Mouse (Mus musculus): ENCODE results near the gene Gm17509.

The Gm17509 gene

DNA sequence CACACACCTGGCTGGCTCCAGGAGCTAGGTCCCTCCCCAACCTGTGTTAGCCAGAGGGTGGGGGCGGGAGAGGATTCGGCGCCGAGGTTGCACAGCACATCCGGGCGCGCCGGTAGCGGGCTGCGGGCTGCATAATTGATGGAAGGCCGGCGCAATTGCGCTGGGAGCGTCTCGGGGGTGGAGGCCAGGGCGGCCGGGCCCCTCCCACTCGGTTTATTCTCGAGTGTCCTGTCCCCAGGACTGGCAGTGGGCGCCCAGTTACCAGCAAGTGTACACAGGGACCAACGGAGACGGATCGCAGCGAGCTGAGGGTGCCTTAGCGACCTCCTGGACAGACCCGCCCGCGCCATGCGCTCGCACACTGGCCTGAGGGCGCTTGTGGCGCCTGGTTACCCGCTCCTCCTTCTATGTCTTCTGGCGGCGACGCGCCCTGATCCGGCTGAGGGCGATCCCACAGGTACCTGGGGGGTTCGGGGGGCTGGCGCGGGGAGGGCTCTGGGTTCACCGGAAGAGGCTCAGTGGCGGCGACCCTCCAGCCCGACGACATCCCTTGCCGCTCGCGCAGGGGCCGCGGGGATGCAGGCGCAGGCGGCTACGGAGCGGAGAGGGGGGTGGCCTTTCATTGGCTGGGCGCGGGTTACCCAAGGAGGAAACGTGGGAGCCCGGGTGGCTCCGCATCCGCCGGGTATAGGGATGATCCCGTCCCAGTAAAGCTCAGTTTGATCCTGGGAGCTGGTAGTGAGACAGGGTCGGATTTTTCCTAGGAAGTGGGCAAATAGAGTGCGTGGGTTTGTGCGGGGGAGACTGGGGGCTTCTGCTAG is at the start of gene Gm17509:
Gm17509 (minus strand) TSS at position 575 of the 821 bp plus-strand sequence.
- peak; percentile 87 for DNase-seq (ENCODE audit: low read depth)

GRCm38 (mm10) chr13:117267963-117268362 is 47.1 kb upstream of the Gm17509 start:
- no peak for DNase-seq (ENCODE audit: low read depth)

GRCm38 (mm10) chr13:117266156-117266555 is 45.3 kb upstream of the Gm17509 start:
- DNase-seq (ENCODE audit: low read depth): no peak

GRCm38 (mm10) chr13:117260704-117261103 is 39.8 kb upstream of the Gm17509 start:
- peak; percentile 82 for DNase-seq (ENCODE audit: low read depth)

DNA sequence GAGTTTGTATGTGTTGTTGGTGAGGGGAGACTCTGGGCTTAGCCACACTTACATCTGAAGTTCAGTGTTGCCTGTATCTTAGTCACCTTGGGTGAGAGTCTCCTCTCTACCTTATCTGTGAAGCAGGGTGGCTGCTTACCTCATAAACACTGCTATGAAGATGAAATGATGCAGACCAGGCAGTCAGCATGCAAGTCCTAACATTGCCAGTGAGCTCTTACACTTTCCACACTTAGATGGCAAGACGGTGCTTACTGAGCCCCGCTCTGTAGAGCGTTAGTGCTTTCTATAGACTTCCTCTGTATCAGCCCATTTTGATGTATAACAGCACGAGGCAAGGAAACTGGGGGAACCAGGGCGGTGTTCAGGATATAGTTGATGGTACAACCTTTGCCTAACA is 21.7 kb upstream of the Gm17509 start:
- peak; percentile 58 for DNase-seq (ENCODE audit: low read depth)

DNA sequence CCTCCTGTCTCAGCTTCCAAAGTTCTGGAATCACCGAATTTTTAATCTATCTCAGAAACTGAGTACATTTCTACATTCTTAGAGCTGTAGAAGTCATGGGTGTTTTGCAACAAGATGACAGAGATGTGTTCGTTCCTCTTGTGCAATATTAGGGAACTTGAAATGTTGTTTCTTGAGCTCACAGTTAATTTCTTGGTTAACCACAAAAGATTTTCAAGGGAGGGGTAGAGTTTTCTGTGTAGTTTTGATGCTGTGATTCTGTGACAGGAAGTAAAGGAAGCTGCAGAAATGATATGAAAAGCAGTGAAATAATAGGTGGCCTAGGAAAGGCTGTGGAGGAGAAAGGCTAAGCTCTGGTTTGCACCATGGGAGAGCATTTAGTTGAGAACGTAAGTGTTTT is 21.2 kb upstream of the Gm17509 start:
- peak; percentile 72 for DNase-seq (ENCODE audit: low read depth)

GRCm38 (mm10) chr13:117237111-117237510 is 16.2 kb upstream of the Gm17509 start:
- DNase-seq (ENCODE audit: low read depth): no peak

GRCm38 (mm10) chr13:117235530-117236212 is 14.8 kb upstream of the Gm17509 start:
- no peak for DNase-seq (ENCODE audit: low read depth)

- DNase-seq (ENCODE audit: low read depth): no peak
Observed at GRCm38 (mm10) chr13:117234486-117234885, 13.6 kb upstream of the Gm17509 start.

- no peak for DNase-seq (ENCODE audit: low read depth)
Observed at GRCm38 (mm10) chr13:117233808-117234207, 12.9 kb upstream of the Gm17509 start.

DNA sequence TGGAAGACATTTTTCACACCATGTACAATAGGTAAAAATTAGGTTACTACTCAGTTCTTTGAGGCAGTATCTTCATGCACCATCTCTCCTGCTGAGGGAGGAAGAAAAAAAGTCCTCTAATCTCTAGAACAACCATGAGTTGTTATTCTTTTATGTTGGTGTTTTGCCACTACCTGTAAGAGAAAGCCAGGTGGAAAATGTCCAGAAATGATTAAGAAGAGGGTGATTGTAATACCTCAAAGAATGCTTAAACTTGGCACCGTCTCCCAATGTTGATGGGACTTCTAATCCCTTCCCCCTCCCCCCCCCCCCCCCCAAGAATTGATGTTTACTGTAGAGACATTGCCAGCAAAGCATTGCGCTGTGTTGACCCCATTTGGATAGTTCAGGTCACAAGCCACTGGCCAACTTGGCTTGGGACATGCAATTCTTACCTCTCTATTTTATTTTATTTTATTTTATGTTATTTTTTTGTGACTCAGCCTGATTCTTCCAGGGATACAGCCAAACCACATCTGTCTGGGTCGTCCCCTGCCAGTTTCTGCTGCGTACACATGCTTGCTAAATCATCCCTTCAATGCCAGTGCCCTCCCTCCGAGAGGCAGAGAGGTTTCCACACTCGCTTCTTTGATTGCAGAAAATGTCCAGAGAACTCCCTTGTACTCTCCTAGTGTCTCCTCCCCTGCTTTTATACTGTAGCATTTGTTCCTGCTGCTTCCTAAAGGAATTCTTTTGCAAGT is 9.7 kb upstream of the Gm17509 start:
- no peak for DNase-seq (ENCODE audit: low read depth)

GRCm38 (mm10) chr13:117225561-117225960 is 4.7 kb upstream of the Gm17509 start:
- no peak for DNase-seq (ENCODE audit: low read depth)

- DNase-seq (ENCODE audit: low read depth): no peak
Observed at GRCm38 (mm10) chr13:117224901-117225300, 4.0 kb upstream of the Gm17509 start.

DNA sequence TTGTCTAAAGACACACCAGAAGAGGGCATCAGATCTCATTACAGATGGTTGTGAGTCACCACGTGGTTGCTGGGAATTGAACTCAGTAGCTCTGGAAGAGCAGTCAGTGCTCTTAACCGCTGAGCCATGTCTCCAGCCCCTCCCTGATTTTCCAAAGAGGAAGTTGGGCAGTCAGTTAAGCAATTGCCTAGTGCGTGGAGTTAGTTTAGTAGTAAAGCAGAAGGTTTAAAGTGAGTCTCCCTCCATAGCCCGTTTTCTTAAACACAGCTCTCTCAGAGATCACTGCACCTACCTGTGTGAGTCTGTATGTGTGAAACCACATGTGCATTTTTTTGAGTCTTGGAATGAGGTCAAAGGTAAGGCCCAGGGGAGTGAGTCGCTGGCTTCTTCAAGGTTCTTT is 2.2 kb upstream of the Gm17509 start:
- DNase-seq (ENCODE audit: low read depth): no peak

DNA sequence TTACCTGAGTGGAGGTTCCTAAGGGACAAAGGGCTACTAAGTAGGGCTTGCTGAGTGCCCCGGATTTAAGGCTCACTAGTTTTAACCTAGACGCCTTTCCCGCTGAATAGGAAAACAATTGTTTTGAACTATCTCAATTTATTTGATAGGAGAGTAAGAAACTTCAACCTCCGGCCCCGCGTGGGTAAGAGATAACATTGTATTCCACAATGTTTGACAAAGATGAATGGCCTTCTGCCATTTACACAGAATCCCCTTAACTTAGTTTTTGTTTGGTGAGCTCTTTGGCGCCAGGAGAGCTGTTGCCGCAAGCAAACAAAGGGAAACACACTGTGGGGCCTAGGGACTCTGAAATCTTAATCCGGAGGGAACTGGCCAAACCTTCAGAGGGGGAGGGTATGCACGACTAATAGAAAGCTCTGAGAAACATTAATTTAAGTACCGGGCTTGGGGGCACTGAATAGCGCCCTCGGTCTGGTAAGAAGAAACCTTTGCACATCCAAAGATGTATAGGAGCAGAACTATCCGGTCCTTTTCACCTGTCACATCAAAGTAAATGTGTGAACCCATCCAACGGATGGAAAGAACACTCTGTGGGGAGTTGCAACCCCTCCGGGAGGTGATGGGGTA is 889 bp downstream of the Gm17509 start:
- no peak for DNase-seq (ENCODE audit: low read depth)

DNA sequence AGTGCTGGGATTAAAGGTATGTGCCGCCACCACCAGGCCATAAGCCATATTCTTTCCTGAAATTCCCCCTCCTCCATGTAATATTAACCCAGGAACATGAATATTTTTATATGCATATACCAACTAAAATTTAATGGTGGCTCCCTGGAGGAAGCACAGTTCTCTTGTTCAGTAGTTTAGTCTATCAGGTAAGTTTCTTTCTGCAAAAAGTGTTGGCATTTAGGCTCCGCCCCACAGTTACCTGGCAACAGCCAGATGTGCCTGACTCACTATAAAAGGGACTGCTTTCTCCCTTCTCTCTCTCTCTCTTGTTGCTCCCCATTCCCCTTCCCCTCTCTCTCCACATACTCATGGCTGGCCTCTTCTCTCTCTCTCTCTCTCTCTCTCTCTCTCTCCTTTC is 2.8 kb downstream of the Gm17509 start:
- DNase-seq (ENCODE audit: low read depth): peak; percentile 81

DNA sequence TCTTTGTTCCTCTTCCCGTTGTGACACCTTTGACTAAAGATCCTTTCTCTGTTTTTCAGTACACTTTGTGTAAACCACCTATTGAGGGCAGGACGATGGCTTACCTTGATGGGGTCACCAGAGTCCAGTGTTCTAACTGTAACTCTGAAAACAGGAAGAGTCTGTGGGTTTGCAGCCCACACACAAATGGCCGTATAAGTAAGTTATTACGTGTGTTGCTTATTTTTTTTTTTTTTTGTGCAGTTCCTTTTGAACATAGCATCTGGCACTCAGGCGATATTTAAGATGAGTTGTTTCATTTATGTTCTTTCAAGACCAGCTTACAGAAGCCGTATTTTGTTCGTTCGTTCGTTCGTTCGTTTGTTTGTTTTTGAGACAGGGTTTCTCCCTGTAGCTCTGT is 3.3 kb downstream of the Gm17509 start:
- DNase-seq (ENCODE audit: low read depth): peak; percentile 83

DNA sequence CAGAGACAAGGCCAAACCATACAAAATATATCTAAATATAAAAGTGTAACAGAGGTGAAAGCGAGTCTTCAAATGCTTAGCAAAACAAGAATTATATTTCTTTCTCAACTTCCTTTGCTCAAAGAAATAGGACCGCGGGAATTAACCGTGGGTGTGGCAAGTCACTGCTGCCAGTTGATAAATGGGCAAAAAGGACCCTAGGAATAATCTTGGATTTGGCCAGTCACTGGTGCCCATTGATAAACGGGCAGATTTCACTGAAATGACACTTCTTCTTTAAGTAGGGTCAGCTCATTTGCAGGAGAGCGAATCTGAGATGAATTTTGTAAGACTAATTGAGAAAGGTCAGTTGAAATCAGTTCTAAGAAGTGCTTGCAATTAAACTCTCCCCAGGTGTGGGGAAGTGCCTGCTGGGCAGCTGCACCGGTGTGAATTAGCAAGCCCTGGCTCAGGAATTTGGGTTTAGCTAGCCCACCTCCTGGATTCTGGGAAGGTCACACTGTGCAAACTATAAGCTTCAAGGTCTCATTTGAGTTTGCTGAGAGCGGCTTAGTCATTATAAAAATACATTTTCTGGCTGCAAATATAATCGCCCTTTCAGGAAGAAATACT is 4.0 kb downstream of the Gm17509 start:
- no peak for DNase-seq (ENCODE audit: low read depth)

GRCm38 (mm10) chr13:117216126-117216525 is 4.7 kb downstream of the Gm17509 start:
- DNase-seq (ENCODE audit: low read depth): peak; percentile 96

GRCm38 (mm10) chr13:117215481-117215880 is 5.4 kb downstream of the Gm17509 start:
- peak; percentile 79 for DNase-seq (ENCODE audit: low read depth)

DNA sequence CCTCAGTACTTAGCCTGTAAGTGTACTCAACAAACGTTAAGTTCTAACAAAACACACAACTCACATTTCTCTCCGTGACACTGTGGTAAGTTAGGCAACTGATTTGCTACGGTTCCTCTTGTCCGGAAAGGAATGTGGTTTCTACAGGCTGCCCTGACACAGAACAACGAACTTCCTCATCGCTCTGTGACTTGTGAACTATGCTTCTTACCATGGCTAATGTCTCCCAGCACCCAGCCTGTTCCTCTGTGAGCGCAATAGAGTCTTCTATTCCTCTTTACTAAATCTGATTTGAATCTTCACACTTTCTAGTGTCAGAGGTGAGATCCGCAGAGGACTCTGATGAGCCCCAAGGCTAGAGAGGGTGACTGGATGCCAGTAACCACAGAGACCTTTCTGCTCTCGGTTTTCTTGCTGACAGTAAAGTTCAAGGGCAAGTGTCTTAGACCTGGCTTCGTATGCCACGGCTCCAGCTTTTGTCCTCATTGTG is 9.4 kb downstream of the Gm17509 start:
- peak; percentile 85 for DNase-seq (ENCODE audit: low read depth)

DNA sequence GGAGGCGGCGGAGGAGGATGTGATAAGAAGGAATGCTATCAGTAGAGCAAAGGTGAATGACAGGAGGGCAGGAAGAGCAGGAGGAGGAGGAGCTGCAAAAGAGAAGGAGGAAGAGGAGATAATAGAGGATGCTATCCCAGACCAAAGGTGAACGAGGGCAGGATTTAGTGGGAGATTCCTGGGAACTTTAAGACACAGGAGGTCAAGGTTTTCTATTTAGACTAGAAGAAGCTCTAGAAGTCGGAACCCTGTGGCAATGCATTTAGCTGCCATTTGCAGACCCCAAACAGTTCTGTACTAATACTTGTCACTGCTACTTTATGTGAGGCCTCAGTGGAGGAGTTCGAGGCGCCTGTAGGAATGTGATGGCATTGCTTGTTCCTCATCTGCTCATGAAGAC is 12.6 kb downstream of the Gm17509 start, which contains the start of gene Emb:
Emb (plus strand) TSS at position 301 of the 400 bp plus-strand sequence.
- DNase-seq (ENCODE audit: low read depth): peak; percentile 5
